In the genomic region with DNA sequence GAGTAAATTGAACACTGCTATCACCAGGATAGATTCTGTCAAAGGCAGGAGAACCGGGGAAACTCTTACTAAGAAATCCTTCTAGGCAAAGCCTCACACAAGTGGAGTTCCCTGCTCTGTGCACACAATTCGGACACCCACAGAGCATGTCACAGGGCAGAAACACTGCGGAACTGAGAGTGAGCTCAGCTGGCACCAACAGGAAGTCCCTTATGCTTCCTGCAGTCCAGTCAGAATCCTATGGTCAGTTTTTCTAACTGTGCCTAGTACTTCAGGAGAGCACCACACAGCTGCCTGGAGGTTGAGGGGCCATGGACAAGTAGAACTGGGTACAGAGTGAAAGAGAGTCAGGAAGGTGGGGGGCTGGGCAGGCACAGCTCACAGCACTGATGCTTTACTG, we compare ENCODE assay signal across 11 mouse cellular contexts. TPM values are rescaled to one million over a fixed set of nuclear protein-coding genes. Genes with fewer than 3 reads are reported as not detected.
DNase-seq lines count a peak whose midpoint lies in the region; ATAC-seq lines count a peak whose summit lies in the region.
"Had no signal": no experiment of that assay in that cellular context is flagged by ENCODE, and none has a peak within 500 bp of the region (broad histone marks: within the 10 kb centered on the region; RNA-seq: fewer than 3 reads in every experiment).

No protein-coding gene starts in this region.

- peaks cover 84% of the 10 kb centered on the region for H3K4me1 ChIP-seq in hindbrain, embryonic 12.5 days
- peaks cover 53% of the 10 kb centered on the region for H3K4me1 ChIP-seq in hindbrain, embryonic 16.5 days (ENCODE audit: control insufficient read depth, insufficient read depth, low read depth, low read length)
- peaks cover 79% of the 10 kb centered on the region for H3K4me1 ChIP-seq in hindbrain, embryonic 14.5 days (replicated peaks; ENCODE audit: control insufficient read depth, insufficient read depth, low read length)

- no peak overlapping the region for H3K4me2 ChIP-seq in hindbrain, embryonic 12.5 days (replicated peaks)
- H3K4me2 ChIP-seq in hindbrain, embryonic 16.5 days (ENCODE audit: low read length): no peak overlapping the region
- no peak overlapping the region for H3K4me2 ChIP-seq in hindbrain, embryonic 14.5 days (replicated peaks)

- ATAC-seq in hindbrain, embryonic 12.5 days (ENCODE audit: low FRiP score): no peak
- ATAC-seq in hindbrain, embryonic 16.5 days: no peak
- ATAC-seq in hindbrain, embryonic 14.5 days (ENCODE audit: low FRiP score): no peak
- ATAC-seq: activated CD4-positive, CD25-positive, alpha-beta regulatory T cell, adult 4 months had no signal

- H3K9me3 ChIP-seq in hindbrain, embryonic 12.5 days (replicated peaks): no peaks in the 10 kb centered on the region
- no peaks in the 10 kb centered on the region for H3K9me3 ChIP-seq in hindbrain, embryonic 16.5 days (ENCODE audit: control insufficient read depth, low read length)
- H3K9me3 ChIP-seq in hindbrain, embryonic 14.5 days (ENCODE audit: control insufficient read depth, low read length): no peaks in the 10 kb centered on the region
- H3K9me3 ChIP-seq: embryonic facial prominence, embryonic 12.5 days had no signal

- 41% methylated on average over 3 of the region's 3 CpGs for WGBS in hindbrain, embryonic 12.5 days
- 60% methylated on average over 3 of the region's 3 CpGs for WGBS in hindbrain, embryonic 16.5 days
- WGBS in hindbrain, embryonic 14.5 days: 38% methylated on average over 3 of the region's 3 CpGs

- 0 out of 2 replicates have a peak overlapping the region, but pooled peaks have one; percentile 52 for H3K27ac ChIP-seq in hindbrain, embryonic 12.5 days
- H3K27ac ChIP-seq in hindbrain, embryonic 16.5 days (ENCODE audit: low read depth, low read length): no peak overlapping the region
- H3K27ac ChIP-seq in hindbrain, embryonic 14.5 days: peak overlapping the region; percentile 69
- H3K27ac ChIP-seq: embryonic facial prominence, embryonic 12.5 days had no signal

- peak; percentile 28 to 39 for DNase-seq in spleen, adult 18-20 months
- DNase-seq in spleen, adult 12 weeks (ENCODE audit: low spot score): no peak
- no peak for DNase-seq in hindbrain, embryonic 14.5 days (ENCODE audit: low spot score)
- DNase-seq in right cerebral cortex, adult 18-20 months: no peak
- DNase-seq in cerebellum, postnatal 36 days: no peak
- DNase-seq: thymus, postnatal 36 days had no signal

- H3K4me3 ChIP-seq in hindbrain, embryonic 12.5 days: no peak overlapping the region
- no peak overlapping the region for H3K4me3 ChIP-seq in hindbrain, embryonic 16.5 days (ENCODE audit: low read length)
- no peak overlapping the region for H3K4me3 ChIP-seq in hindbrain, embryonic 14.5 days (replicated peaks; ENCODE audit: low read length)
- H3K4me3 ChIP-seq: embryonic facial prominence, embryonic 12.5 days had no signal

- H3K27me3 ChIP-seq in hindbrain, embryonic 12.5 days: 0 out of 2 replicates have a peak, but pooled peaks cover 4% of the 10 kb centered on the region
- H3K27me3 ChIP-seq in hindbrain, embryonic 16.5 days (replicated peaks; ENCODE audit: control insufficient read depth, insufficient read depth, low read length): no peaks in the 10 kb centered on the region
- no peaks in the 10 kb centered on the region for H3K27me3 ChIP-seq in hindbrain, embryonic 14.5 days (ENCODE audit: control insufficient read depth, insufficient read depth, low read length)
- H3K27me3 ChIP-seq: embryonic facial prominence, embryonic 12.5 days had no signal

- no peaks in the 10 kb centered on the region for H3K36me3 ChIP-seq in hindbrain, embryonic 12.5 days
- no peaks in the 10 kb centered on the region for H3K36me3 ChIP-seq in hindbrain, embryonic 16.5 days (ENCODE audit: control insufficient read depth, insufficient read depth, low read length)
- H3K36me3 ChIP-seq in hindbrain, embryonic 14.5 days (replicated peaks; ENCODE audit: control insufficient read depth, insufficient read depth): no peaks in the 10 kb centered on the region
- H3K36me3 ChIP-seq: embryonic facial prominence, embryonic 12.5 days; G1E had no signal

- no peak overlapping the region for H3K9ac ChIP-seq in hindbrain, embryonic 12.5 days
- no peak overlapping the region for H3K9ac ChIP-seq in hindbrain, embryonic 16.5 days (ENCODE audit: low read depth, low read length)
- H3K9ac ChIP-seq in hindbrain, embryonic 14.5 days: no peak overlapping the region
- H3K9ac ChIP-seq: embryonic facial prominence, embryonic 12.5 days had no signal

RNA-seq across cellular contexts. Expression of a gene that starts 41.7 kb away (rescaled TPM):
- polyA plus RNA-seq in hindbrain, embryonic 12.5 days (2016; fragmentation: Nextera tagmentation; extraction: Ambion mirVana): 36.4 and 37.5 TPM in 2 replicates
- polyA plus RNA-seq in hindbrain, embryonic 16.5 days (2015; fragmentation: Nextera tagmentation; extraction: Ambion mirVana): 15.9 and 20.5 TPM in 2 replicates
- polyA plus RNA-seq in hindbrain, embryonic 14.5 days (2014; fragmentation: Nextera tagmentation; extraction: Ambion mirVana): 19.3 and 22.1 TPM in 2 replicates
- polyA plus RNA-seq: G1E had no signal

Comparison
In these comparisons a context has a peak if more than half of its experiments do, and no peak if none do; other contexts are left out.
1. DNase-seq: peak in spleen, adult 18-20 months (2 of 2); none in spleen, adult 12 weeks (single experiment), hindbrain, embryonic 14.5 days (single experiment), right cerebral cortex, adult 18-20 months (single experiment) and cerebellum, postnatal 36 days (0 of 2).